Mouse (Mus musculus): Measurements from ENCODE around the gene Bclaf1.

Bclaf1 gene

DNA sequence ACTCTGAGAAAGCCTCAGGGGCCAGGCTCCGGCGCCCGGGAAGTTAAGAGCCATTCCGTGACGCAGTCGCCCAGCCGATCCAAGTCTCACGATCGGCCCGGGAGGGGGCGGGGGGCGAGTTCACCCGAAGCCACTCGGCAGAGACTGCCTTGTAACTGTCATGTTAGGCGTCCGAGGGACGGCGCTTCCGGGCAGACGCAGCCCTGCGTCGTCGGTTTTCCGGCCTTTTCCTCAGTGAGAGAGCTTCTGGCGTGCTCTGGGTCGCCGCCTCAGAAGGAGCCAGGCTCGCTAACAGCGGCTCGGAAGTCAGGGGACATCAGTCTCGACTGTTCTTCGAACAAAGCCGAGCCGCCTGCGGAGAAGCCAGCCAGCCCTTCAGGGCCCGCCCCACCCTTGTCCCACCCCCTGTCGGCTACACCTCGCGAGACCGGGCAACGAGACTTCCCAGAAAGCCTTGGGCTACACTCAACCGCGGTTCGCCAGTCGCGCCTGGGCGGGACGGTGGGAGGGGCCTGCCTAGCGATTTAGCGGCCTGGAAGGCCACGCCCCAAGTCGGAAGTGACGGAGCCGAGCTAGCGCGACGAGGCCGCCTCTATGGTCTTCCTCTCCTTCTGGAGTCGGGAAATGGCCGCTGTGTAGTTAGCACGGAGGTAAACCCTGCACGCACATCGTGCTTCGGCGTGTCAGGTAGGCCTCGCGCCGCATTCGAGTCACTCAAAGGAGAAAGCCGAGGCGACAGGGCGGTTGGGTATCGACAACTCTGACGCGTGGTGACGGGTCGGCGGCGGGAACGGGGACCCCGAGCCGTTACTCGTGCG lies at the start of gene Bclaf1:
TSS of gene Bclaf1 (plus strand) at position 552 of the 818 bp plus-strand sequence.
- DNase-seq, result peak; percentile 100

DNA sequence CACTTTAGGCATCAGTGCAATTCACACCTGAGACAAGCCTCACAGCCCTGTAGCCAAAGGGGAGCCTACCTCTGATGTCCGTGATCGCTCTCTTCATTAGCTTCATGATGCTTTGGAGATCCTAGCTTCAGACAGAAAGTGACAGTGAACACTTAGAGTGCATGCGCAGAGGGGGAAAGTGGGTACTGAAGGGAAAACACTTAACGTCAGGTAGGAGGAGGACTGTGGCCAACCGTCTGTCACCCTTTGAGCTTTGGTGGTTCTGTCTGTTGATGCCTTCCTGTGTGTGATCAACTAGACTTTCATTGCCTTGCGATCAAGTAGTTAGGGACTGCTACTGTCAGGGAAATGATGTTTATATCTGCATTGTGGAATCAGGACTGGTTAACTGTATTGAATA lies 49.4 kb upstream of the Bclaf1 start:
- DNase-seq, result no peak

DNA sequence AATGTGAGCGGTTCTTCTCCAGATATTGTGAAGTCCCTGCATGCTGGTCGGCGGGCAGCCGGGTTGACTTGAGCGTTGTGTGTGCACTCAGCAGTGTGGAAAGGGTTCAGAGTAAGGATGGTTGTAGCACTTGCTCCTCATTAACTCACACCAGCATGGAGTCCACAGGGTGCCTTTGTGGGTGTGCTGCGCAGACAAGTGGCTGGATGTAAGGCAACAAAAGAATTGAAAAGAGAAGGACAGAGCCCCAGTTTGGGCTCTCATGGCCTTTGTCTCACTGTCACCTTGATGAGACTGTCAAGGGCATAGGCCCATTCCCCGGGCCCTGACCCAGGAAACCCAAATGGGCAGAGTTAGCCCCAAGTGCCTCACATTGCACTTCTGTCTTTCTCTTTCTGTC lies 47.8 kb upstream of the Bclaf1 start:
- DNase-seq, result no peak

DNA sequence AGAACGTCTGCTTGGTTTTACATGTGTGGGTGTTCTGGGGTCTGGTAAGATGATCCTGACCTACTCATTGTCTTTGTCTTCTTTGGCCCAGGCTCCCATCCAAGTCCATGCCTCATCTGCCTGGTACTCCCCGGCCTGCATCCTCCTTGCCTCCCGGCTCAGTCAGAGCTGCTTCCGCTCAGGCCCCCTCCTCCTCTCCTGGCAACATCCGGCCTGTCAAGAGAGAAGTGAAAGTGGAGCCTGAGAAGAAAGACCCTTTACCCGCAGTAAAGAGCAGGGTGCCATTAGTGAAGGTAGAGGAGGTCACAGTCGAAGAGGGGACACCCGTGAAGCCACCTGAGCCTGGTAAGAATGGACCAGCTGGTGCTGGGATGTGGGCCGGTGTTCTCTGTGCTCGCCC lies 45.2 kb upstream of the Bclaf1 start:
- no peak for DNase-seq

DNA sequence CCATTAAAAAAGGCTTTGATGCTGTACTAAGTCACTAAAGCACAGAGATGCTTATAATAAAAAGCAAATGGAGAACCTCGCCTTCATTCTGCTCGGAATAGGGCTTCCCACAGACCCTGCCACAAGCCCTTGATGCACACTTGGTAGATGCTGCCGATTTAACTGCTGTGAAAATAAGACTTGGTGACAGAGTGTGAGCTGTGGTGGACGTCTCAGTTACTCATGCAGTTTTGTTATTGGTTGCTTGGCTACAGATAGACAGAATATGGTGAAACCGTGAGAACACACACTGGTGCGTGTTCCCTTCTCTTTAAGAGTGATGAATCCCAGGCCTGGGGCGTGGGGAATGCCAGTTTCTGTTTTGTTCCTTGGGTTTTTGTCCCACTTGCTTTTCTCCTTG lies 43.3 kb upstream of the Bclaf1 start:
- DNase-seq, result no peak

DNA sequence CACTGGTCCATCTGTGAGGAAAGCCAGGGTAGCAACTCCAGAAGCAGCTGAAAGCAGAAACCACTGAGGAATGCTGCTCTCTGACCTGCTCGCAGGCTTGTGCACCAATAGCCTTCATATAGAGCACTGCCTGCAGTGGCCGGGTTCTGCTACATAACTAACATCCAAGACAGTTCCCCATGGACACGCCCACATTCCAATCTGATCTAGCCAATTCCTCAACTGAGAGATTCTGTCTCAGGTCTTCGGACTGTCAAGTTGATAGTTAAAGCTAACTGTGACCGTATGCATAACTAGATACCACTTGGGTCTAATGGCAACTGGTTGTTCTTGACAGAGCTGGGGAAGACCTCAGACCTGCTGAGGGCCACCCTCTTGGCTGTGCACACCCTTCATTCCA lies 39.9 kb upstream of the Bclaf1 start:
- no peak for DNase-seq

DNA sequence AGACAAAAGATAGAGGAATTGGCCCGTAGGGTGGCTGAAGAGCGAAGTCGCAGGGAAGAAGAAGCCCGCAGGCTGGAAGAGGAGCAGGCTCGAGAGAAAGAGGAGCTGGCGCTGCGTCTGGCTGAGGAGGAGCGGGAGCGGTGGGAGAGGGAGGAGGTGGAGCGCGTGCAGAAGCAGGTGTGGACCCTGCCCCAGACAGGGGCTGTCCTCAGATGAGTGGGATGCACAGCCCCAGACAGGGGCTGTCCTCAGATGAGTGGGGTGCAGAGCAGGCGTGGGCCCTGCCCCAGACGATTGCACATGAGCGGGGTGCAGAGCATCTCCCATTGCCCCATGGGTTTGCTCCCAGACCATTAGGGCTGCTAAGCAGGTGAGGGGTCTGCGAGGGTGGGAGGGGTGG lies 39.0 kb upstream of the Bclaf1 start:
- no peak for DNase-seq

DNA sequence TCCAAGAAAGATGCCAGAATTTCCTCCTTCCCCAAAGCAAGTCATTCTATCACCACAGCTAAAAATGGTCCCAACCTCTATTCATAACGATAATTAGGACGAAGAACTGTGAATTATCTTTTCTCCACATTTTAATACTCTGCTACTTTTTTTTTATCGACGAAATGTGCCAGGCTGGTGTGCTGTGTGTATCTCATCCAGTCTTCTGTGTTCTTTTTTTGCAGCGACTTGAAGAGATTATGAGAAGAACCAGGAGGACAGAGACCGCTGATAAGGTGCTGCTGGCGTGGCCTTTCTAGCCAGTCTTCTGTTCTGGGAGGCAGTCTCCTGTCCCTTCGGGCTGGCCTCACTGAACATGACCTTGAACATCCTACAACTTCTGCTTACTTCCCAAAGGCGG lies 38.2 kb upstream of the Bclaf1 start:
- DNase-seq, result no peak

DNA sequence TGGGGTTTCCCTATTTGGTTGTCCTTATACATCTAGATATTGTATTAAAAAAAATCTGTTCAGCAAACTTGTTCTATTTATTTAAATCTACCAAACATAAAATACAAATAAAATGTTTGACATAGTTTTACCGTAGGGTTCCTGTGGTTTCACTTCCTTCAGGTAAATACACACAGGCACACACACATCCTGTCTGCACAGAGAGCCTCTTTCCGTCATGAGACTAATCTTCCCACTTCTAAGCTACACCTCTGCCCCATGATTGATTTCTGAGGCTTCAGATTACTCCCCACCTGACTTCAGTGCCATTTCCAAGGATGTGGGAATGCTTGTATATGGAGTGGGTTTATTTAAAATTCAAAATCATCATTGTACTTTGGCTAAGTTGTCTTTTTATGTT lies 30.8 kb upstream of the Bclaf1 start:
- no peak for DNase-seq

DNA sequence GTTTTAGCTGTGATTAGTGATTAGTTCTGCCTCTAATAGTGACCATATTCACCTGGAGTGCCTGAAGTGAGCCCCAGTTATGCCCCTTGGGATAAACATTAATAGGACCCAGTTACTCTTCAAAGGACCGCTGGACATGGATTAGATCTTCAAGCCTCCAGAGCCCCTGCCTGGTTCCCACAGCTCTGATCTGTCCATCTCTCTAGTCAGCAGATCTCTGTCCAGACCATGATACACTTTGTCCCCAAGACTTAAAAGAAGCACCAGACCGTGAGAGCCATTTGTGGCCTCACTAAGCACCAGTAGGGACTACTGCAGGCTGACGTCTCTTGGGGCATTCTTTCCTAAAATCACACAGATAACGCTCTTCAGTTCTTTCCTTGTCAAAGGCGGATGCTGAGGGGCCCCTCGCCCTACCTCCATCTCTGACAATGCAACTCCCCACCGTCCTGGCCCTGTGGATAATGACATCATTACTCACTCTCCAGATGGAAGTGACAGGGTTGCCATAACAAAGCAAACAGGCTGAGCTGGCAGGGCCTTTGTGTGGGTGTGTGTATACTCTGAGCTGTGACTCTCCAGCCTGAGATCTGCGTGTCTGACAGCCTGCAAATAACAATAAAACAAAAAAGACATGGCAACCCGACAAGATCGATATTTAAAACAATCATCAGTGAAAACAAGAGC lies 26.8 kb upstream of the Bclaf1 start:
- DNase-seq, result peak; percentile 81

DNA sequence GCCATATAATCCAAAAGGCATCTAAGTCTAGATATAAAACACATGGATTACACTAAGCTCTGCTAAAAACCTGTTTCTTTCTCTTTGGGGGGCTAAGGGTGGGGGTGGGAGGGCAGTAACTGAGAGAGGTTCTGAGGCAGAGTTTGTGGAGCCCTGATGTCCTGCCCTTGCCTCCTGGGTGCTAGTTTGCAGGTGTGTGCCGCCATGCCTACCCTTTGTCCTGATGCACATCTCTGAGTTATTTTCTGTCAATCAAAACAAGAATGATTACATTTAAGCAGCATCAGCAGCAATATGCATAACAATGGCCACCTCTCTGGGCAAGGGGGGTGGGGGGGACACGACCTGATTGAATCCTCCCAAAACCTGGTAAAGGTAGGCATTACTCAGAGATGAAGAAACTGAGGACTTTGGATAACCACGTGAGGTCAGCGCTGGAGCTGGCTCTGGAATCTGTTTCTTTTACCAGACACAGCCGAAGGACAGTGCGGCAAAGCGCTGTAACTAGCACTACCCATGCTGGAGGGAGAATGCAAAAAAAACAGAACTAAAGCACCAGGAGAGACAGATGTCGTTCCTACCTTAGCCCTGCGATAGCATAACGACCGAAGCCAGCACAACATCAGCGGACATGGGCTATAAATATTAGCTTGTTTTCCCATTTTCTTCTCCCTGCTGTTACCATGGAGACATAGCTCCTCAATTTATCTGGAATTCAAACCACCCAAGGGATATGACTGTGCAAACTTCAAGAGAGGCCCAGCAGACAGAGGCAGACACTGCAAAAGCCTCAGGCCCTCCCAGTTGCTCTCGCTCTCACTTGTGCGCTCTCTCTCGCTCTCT lies 26.1 kb upstream of the Bclaf1 start:
- DNase-seq, result peak; percentile 70

DNA sequence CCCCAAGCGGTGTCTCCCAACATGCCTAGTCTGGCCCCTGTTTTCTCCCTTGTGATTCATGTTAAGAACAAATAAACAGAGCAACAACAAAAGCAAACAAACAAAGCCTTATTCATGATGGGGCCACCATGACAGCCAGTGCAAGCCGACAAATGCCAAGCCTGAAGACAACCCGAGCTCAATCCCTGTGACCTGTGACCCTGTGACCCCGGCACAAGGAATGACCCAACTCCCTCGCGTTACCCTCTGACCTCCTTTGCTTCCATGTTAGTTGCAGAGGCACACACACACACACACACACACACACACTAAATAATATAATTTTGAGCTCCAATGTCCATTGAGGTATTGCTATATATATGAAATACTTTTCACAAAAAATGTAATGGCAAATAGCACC lies 24.9 kb upstream of the Bclaf1 start:
- DNase-seq, result peak; percentile 46

DNA sequence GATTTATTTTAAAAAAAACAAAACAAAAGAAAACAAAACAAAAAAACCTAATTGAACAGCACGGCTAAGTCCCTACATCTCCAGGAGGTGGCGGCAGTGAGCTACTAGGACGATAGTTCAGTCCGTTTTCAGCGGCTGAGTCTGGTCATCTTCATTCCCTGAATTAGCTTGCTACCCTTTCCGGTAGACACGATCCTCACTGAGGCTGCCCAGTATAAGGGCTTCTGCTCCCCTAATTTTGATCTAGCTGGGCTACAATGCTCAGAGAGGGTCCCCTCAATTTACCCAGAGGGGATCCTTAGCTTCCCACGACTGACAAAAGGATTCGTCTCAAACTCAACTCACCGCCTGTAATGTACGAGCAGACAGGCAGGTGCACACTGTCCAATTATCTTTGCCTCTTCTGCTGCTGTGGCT lies 21.8 kb upstream of the Bclaf1 start:
- peak; percentile 95 for DNase-seq

DNA sequence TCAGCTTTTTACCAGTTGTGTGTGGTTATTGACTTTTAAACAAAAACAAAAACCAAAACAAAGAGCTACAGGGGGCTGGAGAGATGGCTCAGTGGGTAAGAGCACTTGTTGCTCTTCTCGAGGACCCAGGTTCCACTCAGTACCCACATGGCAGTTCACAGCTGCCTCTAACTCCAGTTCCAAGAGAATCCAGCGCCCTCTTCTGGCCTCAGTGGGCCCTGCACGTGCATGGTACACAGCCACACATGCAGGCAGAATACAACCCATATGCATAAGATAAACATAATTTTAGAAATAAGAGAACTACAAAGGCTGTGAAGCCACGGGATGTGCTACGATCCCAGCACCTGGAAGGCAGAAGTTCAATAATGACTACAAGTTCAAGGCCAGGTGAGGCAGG lies 16.3 kb upstream of the Bclaf1 start:
- no peak for DNase-seq

DNA sequence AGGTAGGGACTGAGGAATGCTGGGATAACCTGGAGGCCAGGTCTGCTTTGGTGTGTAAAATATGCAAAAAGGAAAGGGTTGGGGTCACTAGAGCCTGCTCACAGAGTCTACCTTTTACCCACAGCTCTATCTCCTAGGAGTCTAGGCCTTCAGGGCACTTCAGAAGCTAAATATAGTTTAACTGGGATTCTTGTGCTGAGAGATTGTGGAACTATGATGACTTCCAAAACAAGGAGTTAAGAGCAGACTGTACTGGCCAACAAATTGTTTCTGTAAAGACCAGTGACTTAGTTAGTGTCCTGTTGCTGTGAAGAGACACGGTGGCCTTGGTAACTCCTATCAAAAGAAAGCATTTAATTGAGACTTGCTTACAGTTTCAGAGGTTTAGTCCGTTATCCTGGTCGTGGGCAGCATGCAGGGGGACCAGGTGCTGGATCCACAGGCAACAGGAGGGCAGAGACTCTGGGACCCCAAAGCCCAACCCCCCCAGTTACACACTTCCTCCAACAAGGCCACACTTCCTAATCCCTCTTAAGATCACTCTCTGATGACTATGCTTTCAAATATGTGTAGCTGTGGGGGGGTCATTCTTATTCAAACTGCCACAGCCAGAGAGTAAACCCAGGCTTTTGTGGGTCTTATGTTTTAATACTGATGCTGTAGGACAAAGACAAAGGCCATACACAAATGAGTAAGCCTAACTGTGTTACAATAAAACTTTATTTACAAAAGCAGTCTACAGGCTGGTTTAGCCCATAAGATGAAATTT lies 13.9 kb upstream of the Bclaf1 start:
- DNase-seq, result no peak

DNA sequence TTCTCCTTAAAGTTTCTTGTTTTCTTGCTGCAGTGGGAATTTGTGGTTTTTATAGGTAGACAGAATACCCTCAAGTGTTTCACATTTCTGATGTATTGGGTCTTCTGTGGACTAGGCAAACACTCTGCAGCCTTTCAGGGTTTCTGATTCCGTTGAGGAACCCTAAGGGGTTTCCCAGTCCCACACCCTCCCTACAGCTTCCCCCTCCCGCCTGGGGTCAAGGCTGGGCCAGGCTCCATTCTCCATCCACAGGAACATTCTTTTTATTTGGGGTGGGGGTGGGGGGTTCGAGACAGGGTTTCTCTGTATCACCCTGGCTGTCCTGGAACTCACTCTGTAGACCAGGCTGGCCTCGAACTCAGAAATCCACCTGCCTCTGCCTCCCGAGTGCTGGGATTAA lies 13.2 kb upstream of the Bclaf1 start:
- no peak for DNase-seq

DNA sequence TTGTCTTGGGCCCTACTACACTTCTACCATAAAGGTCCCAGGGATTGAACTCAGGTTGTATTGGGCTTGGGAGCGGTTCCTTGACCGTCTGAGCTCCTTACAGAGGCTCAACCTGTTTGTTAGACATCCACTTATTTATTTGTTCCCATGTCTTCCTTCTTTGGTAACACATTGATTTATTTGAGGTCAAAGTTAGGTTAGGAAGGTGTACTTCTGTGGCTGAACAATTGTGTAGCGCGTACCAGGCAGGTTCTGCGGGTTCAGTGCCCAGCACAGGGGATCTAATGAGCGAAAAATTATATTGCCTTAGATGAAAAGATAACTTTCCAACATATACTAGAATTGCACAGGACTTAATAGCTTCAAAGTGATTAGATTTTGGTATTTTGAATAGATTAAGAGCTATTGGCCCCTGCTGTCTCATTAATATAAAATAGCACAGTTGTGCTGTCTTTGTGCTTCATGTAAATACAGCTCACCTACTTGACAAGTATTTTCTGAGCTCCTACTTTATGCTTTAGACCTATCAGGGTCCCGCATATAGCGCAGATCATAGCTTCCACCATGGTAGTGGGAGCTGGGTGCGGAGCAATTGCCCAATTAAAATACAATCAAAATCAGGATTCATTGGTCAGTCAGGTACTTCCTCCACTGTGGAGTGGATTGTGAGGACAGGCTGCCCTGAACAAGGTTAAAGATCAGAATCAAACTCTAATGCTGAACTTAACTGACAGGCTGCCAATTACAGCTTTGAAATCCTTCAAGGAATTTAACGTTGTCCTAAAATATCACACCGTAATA lies 1.1 kb upstream of the Bclaf1 start:
- peak; percentile 24 for DNase-seq

DNA sequence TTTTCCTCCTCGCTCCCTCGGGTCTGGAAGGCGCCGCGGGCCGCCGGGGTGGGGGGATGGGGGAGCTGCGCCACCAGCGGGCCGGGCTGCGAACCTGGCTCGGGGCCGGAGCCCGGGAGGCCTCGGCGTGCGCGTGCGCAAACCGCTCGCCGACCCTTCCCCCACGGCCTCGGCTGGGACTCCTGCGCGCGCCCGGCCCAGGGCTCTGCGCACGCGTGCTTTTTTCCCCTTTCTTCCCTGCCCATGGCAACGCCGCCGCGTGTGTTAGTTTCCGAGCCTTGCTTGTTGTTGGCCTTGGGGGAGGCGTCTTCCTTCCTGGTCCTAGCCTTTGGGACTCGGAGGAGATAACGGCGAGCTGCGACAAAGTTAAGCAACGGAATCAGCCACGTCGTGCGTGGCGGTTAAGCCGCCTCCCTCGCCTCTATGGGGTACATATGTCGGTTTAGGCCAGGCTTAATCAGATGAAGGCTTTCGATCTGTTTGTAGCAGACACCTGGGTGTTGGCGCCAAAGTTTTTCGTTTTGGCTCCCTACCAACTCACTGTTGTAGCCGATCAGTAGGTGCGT lies 550 bp downstream of the Bclaf1 start:
- peak; percentile 93 for DNase-seq

DNA sequence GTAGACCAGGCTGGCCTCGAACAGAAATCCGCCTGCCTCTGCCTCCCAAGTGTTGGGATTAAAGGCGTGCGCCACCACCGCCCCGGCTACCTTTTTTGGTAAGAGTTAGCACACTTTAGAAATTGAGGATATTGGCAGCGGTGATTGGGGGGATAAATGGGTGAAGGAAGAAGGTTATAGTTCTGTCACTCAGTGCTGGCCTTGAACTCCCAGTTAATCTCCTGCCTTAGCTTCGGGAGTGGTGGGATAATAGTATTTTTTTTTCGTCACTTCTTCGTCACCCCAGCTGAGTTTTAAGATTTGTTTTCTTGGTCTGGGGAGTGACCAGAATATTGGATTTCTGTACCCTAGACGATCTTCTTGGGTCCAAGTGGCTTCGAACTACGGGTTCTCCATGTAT lies 1.2 kb downstream of the Bclaf1 start:
- no peak for DNase-seq

DNA sequence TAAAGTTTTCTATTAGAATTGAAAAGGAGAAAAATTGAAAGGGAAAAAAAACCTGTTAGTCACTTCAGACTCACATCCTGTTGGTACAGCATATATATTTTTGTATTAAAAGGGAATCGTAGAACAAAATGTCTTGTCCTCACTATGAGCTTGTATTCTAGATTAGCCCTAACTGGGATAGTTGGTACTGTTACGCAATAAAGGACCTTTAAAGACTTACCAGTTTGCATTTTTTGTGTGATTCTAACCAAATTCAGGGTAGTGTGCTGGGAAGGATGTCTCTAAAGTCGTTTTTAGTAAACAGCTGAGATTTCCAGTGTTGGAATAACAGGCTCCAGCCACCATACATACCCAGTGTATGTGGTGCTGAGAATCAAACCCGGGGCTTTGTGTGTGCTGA lies 1.7 kb downstream of the Bclaf1 start:
- no peak for DNase-seq

DNA sequence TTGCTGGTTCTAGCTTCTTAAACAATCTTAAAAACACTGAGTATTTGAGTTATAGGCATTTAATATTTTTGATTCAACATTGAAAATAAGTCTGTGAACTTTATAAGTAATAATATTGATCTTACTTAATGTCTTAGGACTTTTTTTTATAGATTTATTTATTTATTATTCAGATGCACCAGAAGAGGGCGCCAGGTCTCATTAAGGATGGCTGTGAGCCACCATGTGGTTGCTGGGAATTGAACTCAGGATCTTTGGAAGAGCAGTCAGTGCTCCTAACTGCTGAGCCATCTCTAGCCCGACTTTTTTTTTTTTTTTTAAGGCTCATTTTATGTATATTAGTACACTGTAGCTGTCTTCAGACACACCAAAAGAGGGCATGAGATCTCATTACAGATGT lies 2.5 kb downstream of the Bclaf1 start:
- DNase-seq, result peak; percentile 10

DNA sequence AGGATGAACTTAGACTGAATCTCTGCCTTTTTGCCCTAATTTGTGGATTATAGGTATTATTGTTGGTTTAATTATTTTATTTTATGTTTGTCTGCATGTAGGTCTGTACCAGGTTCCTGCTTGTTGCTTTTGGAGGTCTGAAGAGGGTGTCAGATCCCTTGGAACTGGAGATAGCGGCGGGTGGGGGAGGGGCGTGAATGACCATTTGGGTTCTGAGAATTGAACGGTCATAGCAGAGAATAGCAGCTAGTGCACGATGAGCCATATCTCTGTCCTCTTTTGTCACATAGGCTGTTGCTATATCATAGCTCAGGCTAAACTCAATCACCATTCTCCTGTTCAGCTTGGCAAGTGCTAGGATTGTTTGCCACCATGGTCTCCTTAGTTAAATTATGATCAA lies 5.2 kb downstream of the Bclaf1 start:
- DNase-seq, result no peak

All from embryo, embryonic 11 days (tissue).